Mouse (Mus musculus) intestine, embryonic 14.5 days (tissue): Measurements from ENCODE around the gene Frmd4b. TPM values are rescaled to one million over a fixed set of nuclear protein-coding genes. Genes with fewer than 3 reads are reported as not detected.

ENCODE experiments used
- ATAC-seq: fragments of 200-750 bp; cut with Nextera tagmentation; replicated peaks from 2 replicates; pipeline ENCODE4 v1.8.0; 2017; ENCODE audit warnings: low read depth, moderate number of reproducible peaks, moderate TSS enrichment, moderate library complexity; ENCODE audit not compliant: low FRiP score, low TSS enrichment
- DNase-seq: peaks from one replicate; pipeline ENCODE4 v3.0.0-alpha.2; 2018; ENCODE audit warnings: low spot score
- H3K27ac ChIP-seq: fragments of 300-500 bp; sonication (generic); 2 replicates; pipeline ENCODE4 v1.5.1; 2014; ENCODE audit warnings: low read depth, mild to moderate bottlenecking, control low read depth
- H3K27me3 ChIP-seq: fragments of 300-500 bp; sonication (generic); replicated peaks from 2 replicates; pipeline ENCODE4 v1.6.1; 2014; ENCODE audit warnings: low read length, control low read depth; ENCODE audit not compliant: control insufficient read depth, insufficient read depth
- H3K36me3 ChIP-seq: fragments of 300-500 bp; sonication (generic); 2 replicates; pipeline ENCODE4 v1.6.1; 2014; ENCODE audit warnings: low read length, control low read depth; ENCODE audit not compliant: control insufficient read depth, insufficient read depth
- H3K4me1 ChIP-seq: fragments of 300-500 bp; sonication (generic); replicated peaks from 2 replicates; pipeline ENCODE4 v1.6.1; 2014; ENCODE audit warnings: low read length, control low read depth, mixed read lengths; ENCODE audit not compliant: control insufficient read depth, insufficient read depth
- H3K4me2 ChIP-seq: fragments of 300-500 bp; sonication (generic); 2 replicates; pipeline ENCODE4 v1.6.1; 2014; ENCODE audit warnings: low read length
- H3K4me3 ChIP-seq: fragments of 300-500 bp; sonication (generic); 2 replicates; pipeline ENCODE4 v1.5.1; 2014; ENCODE audit warnings: low read depth, low read length, control low read depth, mixed read lengths
- H3K9ac ChIP-seq: fragments of 300-500 bp; sonication (generic); 2 replicates; pipeline ENCODE4 v1.6.1; 2014; ENCODE audit warnings: mild to moderate bottlenecking, low read length
- H3K9me3 ChIP-seq: fragments of 300-500 bp; sonication (generic); 2 replicates; pipeline ENCODE4 v1.6.1; 2016; ENCODE audit warnings: low read length, control low read depth; ENCODE audit not compliant: control insufficient read depth
- WGBS: fragments of 180-500 bp; shearing (Covaris S2); extraction: QIAGEN DNeasy Blood & Tissue Kit; methylation state at CpG from one replicate; pipeline ENCODE4 v1.1.7; 2014; 5-methylcytosine and 5-hydroxymethylcytosine counted together
- polyA plus RNA-seq: library from polyadenylated mRNA; unstranded; fragments of >200 nt; fragmentation: Nextera tagmentation; extraction: Ambion mirVana; gene quantifications from 2 replicates; pipeline ENCODE4 v1.2.1, GENCODE M21; 2014

Frmd4b gene
- polyA plus RNA-seq, 1 experiment from 2014 or later, result 17.1 TPM

- DNase-seq (no peak), ATAC-seq (no peak)
- no peaks in the 10 kb centered on the region for H3K9me3 ChIP-seq
- peak overlapping the region; percentile 33; the same call in 1 of the 2 replicates for H3K27ac ChIP-seq
- H3K4me2 ChIP-seq, result no peak overlapping the region
- H3K36me3 ChIP-seq, result no peaks in the 10 kb centered on the region
- H3K4me3 ChIP-seq, result no peak overlapping the region
- peaks cover 7% of the 10 kb centered on the region; the same call in 1 of the 2 replicates for H3K4me1 ChIP-seq
- 81% methylated on average over 1 of the region's 1 CpGs for WGBS
- H3K9ac ChIP-seq, result no peak overlapping the region
- no peaks in the 10 kb centered on the region for H3K27me3 ChIP-seq
Measured at GRCm38 (mm10) chr6:97346932-97347331, 270.4 kb downstream of the Frmd4b start.

DNA sequence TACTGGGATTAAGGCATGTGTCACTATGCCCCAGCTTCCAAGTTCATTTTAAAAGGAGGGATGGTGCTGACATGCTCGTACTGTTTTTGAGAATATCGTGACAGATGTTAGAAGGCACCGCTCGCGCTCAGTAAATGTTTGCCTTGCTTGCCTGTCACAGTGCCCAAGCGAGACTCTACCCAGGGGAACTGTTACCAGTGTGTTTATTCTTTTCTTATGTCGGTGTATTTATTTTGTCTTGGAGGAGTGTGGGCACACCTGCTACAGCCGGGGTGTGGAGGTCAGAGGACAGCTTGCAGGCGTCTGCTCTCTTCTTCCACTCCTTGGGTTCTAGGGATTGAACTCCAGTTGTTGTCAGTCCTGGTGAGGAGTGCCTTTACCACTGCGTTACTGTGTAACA lies 270.8 kb downstream of the Frmd4b start:
- Histone ChIP-seq H3K36me3 (no peaks in the 10 kb centered on the region), H3K27ac (peak overlapping the region; percentile 33; the same call in 1 of the 2 replicates), H3K4me2 (no peak overlapping the region), H3K27me3 (no peaks in the 10 kb centered on the region), H3K4me3 (no peak overlapping the region), H3K9ac (no peak overlapping the region), H3K9me3 (no peaks in the 10 kb centered on the region), H3K4me1 (peaks cover 7% of the 10 kb centered on the region; the same call in 1 of the 2 replicates)
- ATAC-seq (no peak), DNase-seq (no peak)
- WGBS, result 32% methylated on average over 10 of the region's 10 CpGs

- Histone ChIP-seq H3K4me2 (no peak overlapping the region), H3K27ac (no peak overlapping the region), H3K4me3 (no peak overlapping the region), H3K9me3 (no peaks in the 10 kb centered on the region), H3K27me3 (no peaks in the 10 kb centered on the region), H3K9ac (no peak overlapping the region), H3K36me3 (no peaks in the 10 kb centered on the region), H3K4me1 (peaks cover 7% of the 10 kb centered on the region; the same call in 1 of the 2 replicates)
- ATAC-seq (no peak), DNase-seq (no peak)
- WGBS, result 95% methylated on average over 2 of the region's 2 CpGs
Measured at GRCm38 (mm10) chr6:97345921-97346320, 271.4 kb downstream of the Frmd4b start.

DNA sequence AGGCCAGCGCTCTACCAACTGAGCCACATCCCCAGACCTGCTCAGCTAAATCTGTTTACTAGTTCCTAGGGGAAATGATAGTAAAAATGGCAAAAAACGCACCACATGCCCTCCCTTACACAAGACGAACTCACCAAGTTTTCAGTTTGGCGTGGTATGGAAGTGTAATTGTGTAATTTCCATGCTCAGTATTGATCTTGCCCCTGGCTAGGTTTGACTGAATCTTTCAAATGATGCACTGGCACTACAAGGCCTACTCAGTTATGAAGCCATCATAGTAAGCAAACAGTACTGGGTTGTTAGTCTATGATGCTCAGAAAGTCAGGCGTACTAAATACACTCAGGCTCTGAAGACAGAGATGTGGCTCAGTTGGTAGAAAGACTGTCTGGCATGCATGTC lies 275.2 kb downstream of the Frmd4b start:
- no peak overlapping the region for H3K27ac ChIP-seq
- no peaks in the 10 kb centered on the region for H3K4me1 ChIP-seq
- H3K9ac ChIP-seq, result no peak overlapping the region
- DNase-seq, result no peak
- no peak overlapping the region for H3K4me3 ChIP-seq
- ATAC-seq, result no peak
- H3K36me3 ChIP-seq, result no peaks in the 10 kb centered on the region
- H3K9me3 ChIP-seq, result no peaks in the 10 kb centered on the region
- WGBS, result 89% methylated on average over 5 of the region's 5 CpGs
- H3K4me2 ChIP-seq, result no peak overlapping the region
- no peaks in the 10 kb centered on the region for H3K27me3 ChIP-seq

DNA sequence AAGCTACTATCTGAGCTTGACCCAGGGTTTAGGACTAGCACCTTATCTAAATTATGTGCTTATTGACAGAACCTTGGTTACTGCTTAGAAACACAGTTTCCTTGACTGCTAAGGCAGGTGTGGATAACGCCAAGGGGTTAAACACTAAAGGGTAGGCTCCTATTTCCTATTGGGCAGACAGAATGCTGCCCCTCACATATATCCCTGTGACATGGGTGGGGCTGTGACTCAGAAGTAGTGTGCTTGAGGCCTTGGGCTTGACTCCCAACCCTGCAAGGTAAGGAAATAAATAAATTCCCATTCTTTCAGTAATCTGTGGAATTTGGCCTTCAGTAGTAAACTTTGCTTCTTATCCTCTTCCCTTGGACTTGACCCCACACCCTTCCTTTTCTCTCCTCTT lies 275.7 kb downstream of the Frmd4b start:
- Histone ChIP-seq H3K9ac (no peak overlapping the region), H3K4me2 (no peak overlapping the region), H3K4me1 (no peaks in the 10 kb centered on the region), H3K27ac (peak overlapping the region; percentile 47; the same call in 1 of the 2 replicates), H3K4me3 (no peak overlapping the region), H3K27me3 (no peaks in the 10 kb centered on the region), H3K36me3 (no peaks in the 10 kb centered on the region), H3K9me3 (no peaks in the 10 kb centered on the region)
- 50% methylated on average over 1 of the region's 1 CpGs for WGBS
- no peak for DNase-seq
- peak; percentile 85 for ATAC-seq

DNA sequence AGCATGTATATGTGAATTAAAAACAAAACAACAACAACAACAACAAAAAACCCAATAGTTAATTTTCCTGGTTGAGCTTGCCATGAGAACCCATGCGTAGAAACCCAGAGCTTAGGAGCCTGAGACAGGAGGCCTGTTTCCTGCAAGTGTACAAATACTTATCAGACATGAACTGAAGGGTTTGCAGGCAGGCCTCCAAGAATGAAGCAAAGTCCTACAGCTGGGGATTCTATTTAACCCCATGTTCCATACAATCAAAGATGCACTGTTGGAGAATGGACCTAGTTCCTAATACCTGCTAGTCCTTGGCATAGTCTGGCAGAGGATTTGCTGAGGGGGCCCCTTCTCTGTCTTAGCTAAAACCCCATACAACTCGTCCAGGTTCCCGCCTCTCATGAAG lies 276.2 kb downstream of the Frmd4b start:
- DNase-seq (no peak), ATAC-seq (no peak; the same call in 1 of the 2 replicates)
- Histone ChIP-seq H3K27ac (peak overlapping the region; percentile 47; the same call in 1 of the 2 replicates), H3K9ac (no peak overlapping the region), H3K9me3 (no peaks in the 10 kb centered on the region), H3K4me3 (no peak overlapping the region), H3K4me2 (no peak overlapping the region), H3K27me3 (no peaks in the 10 kb centered on the region), H3K36me3 (no peaks in the 10 kb centered on the region), H3K4me1 (no peaks in the 10 kb centered on the region)
- 68% methylated on average over 3 of the region's 3 CpGs for WGBS

DNA sequence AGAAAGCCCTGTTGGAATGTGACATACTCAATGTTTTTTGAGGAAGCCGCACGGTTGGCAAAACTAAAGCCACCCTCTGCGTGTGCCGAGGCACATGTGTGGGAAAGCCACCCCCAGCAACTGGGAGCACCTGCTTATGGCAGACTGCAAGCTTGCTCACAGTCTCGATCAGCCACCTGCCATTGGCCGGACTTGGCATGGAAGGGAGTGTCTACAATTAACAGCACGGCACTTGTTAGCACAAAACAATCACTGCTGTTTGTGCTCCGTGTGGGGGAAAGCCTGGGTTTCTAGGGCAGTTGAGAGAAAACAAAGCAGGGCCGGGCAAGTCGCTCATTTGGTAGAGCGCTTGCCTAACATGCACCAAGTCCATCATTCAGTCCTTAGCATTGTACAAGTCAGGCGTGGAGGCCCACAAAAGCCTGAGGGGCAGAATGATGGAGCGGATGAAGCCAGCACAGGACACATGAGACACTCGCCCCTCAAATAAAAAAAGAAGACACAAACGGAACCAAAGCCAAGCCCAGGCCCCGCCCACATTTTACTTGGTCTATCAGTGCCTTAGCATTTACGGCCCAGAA lies 277.0 kb downstream of the Frmd4b start:
- WGBS, result 79% methylated on average over 17 of the region's 17 CpGs
- no peaks in the 10 kb centered on the region for H3K4me1 ChIP-seq
- ATAC-seq, result no peak
- no peak for DNase-seq
- no peaks in the 10 kb centered on the region for H3K9me3 ChIP-seq
- no peak overlapping the region for H3K27ac ChIP-seq
- no peak overlapping the region for H3K4me3 ChIP-seq
- no peak overlapping the region for H3K9ac ChIP-seq
- H3K36me3 ChIP-seq, result no peaks in the 10 kb centered on the region
- no peak overlapping the region for H3K4me2 ChIP-seq
- H3K27me3 ChIP-seq, result no peaks in the 10 kb centered on the region

DNA sequence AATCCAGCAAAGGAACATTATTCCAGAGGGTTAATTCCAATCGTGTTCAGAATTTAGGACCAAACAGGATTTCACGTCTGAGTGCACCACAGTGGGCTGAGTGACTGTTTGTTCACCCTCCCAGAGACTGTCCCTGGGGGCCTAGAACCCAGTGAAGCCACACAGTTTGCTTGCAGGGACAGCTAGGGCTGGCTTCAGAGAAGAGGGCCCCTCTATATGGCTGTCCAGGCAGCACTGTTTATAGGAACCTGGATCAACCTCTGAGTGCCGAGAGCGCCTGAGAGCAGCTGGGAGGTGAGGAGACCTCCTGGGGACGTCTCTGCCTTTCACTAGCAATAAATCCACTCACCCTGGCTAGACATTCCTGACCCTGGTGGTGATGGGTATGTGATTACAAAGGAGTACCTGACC lies 278.1 kb downstream of the Frmd4b start:
- Histone ChIP-seq H3K9me3 (no peaks in the 10 kb centered on the region), H3K27me3 (no peaks in the 10 kb centered on the region), H3K9ac (no peak overlapping the region), H3K36me3 (no peaks in the 10 kb centered on the region), H3K4me2 (no peak overlapping the region), H3K27ac (no peak overlapping the region), H3K4me3 (no peak overlapping the region), H3K4me1 (no peaks in the 10 kb centered on the region)
- WGBS, result 27% methylated on average over 5 of the region's 5 CpGs
- ATAC-seq (no peak), DNase-seq (no peak)

DNA sequence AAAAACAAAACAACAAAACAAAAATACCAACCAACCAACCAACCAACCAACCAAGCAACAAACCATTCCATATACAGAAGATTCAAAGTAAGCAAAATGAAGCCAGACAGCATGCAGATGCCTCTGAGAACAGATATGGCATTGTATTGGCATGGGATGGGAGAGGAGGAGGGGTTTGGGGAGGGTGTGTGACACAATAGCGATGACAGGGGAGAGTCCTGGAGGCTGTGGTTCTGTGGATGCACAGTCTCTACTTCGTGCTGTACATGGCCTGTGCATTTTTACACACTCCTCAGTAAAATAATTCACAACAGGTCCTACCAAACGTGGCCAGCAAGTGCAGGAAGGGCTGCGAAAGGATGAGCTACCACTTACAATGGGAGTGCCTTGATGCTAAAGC lies 278.5 kb downstream of the Frmd4b start:
- WGBS, result 50% methylated on average over 4 of the region's 4 CpGs
- no peak overlapping the region for H3K27ac ChIP-seq
- DNase-seq, result no peak

More for the DNA sequence above, 278.5 kb downstream of the Frmd4b start:
- Histone ChIP-seq H3K36me3 (no peaks in the 10 kb centered on the region), H3K4me3 (no peak overlapping the region), H3K4me2 (no peak overlapping the region), H3K4me1 (no peaks in the 10 kb centered on the region), H3K9me3 (no peaks in the 10 kb centered on the region), H3K27me3 (no peaks in the 10 kb centered on the region), H3K9ac (no peak overlapping the region)
- ATAC-seq, result no peak
